Mouse (Mus musculus) left cerebral cortex, postnatal 10 days (tissue): ENCODE data around the gene Ttll12. TPM values are rescaled to one million over a fixed set of nuclear protein-coding genes. Genes with fewer than 3 reads are reported as not detected.

Experiments used
- DNase-seq, 2 experiments: peaks; one replicate each; pipeline ENCODE4 v3.0.0; 2021 to 2022; ENCODE audit warnings: low spot score in 2 of 2, mixed read lengths in 1 of 2; ENCODE audit errors: extremely low spot score in 1 of 2
- intact Hi-C: fragments of 180-260 bp; cut with DNase I; formaldehyde crosslinking; loops from one replicate; pipeline ENCODE4 v1.15.1; 2025
- total RNA-seq, 2 experiments: library from RNA; stranded (reverse); gene quantifications; 2 replicates each; pipeline ENCODE4 v1.2.3; 2021

Gene Ttll12
- total RNA-seq, 2 experiments from 2014 or later: 19.1 to 19.2 TPM

DNA sequence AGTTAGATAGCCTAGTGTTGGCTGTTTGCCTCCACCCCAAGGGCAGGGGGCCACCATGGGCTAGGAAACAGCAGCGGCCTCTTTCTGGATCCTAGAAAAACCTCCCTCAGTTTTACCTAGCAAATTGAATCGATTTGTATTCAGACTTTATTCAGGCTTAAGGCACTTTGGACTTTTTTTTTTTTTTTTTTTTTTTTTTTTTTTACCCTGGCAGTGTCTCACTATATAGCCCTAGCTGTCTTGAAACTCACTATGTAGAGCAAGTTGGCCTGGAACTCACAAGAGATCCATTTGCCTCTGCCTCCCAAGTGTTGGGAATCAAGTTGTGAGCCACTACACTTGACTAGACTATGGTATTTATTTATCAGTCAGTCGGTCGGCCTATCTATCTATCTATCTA, 1.9 kb upstream of the Ttll12 start:
- no peak for DNase-seq
- intact Hi-C loops: no loop called here

DNA sequence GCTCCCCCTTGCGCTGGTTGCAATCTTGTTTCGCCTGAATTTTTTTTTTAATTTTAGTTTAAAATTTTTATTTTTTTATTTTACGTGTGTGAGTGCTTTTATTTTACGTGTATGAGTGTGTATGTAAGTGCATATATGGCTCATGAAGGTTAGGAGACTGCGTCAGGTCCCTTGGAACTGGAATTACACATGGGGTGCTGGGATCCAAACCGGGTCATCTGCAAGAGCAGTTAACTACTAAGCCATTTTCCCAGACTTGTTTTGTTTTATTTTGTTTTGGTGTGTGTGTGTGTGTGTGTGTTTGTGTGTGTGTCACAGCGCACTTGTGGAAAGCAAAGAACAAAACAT, 381 bp upstream of the Ttll12 start:
- intact Hi-C loops: no loop called here
- DNase-seq: no peak

DNA sequence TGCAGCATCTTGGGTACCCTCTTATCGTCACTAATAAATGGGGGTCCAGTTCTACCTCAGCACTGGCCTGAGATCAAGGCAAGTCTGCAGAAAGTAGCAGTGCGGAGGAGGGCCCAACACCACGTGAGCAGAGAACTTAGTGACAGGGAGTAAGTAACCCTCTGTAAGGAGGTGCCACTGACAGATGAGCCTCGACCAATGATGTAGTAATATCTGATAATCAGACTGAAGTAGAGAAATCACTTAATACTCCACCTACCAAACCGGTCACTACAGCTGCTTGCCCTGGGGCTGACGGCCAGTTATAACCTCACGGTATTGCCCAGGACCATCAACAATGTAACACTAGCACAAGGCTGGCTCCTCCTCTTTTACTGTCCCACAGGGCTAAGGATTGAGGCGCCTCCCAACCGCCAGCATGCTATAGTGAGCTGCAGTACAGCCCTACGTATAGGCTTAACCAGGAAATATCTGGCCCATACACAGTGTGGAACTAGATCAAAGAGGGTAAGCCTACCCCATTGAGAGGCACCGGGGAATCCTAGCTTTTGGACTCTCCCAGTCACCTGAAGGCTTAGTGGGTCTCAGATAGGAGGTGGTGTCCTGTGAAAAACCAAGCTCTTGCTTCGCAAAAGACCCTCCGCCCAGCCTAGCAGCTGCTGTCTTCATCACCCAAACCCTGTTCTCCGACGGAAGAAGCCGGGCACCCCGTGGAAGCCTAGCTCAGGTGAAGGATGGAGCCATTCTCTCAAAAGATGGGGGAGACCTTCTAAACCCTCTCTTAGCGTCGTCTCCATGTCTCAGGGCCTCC, 1.1 kb downstream of the Ttll12 start:
- intact Hi-C loops: no loop called here
- no peak for DNase-seq

DNA sequence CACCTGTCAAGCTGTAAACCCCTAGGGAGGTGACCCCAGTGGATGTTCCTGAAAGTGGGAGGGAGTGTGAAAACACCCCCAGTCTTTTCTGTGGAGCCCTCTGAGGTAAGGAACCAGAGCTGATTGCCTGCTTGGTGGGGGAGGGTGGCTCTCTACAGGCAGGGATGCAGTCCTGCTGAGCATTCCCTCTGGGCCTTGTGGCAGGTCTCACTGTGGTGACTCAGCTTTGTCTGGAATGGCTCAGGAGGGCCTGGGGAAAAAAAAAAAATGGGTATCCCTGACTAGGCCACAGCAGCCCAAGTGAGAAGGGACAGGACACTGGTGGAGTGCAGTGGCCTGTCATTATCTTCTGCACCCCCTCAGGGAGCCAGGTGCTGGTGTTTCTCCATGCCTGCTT, 1.8 kb downstream of the Ttll12 start:
- DNase-seq: no peak
- intact Hi-C loops: no loop called here

DNA sequence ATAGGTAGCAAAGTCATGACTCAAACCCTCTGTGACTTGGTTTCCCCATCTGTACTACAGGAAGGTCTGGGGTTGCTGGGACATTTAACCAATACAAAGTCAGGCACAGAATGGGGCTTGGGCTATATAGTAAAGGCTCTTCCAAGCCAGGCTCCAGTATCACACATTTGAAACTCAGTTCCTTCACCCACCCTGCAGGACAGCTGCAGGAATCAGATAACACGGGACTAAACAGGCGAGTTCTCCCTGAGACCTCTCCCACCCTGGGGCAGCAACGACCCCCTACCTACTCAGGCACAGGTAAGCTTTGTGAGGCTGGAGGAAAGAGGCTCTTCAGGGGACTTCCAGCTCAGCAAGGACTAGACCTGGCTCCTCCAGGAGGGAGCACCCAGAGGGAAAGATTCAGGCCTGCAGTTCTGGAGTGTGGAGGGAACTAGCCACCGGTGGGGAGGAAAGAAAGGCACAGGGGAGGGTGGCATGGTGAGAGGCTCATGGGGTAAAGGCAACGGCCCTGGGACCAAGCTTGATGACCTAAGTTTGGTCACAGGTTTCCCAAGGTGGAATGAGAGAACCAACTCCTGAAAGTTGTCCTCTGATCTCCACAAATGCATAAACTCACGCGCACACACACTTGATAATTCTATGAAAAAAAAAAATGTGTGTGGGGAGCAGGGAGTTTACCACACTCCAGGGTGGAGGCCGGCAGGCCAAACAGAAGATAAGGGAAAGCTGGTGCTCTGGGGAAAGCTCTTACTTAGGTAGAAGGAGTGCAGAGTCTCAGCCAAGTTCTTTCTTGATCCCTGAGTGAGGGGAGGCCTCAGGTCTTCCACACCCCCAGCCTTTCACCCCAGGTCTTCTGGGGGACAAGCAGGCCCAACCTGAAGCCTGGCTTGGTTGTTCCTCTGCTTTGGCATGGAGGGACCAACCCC, 2.4 kb downstream of the Ttll12 start:
- intact Hi-C loops: no loop called here
- DNase-seq: no peak

DNA sequence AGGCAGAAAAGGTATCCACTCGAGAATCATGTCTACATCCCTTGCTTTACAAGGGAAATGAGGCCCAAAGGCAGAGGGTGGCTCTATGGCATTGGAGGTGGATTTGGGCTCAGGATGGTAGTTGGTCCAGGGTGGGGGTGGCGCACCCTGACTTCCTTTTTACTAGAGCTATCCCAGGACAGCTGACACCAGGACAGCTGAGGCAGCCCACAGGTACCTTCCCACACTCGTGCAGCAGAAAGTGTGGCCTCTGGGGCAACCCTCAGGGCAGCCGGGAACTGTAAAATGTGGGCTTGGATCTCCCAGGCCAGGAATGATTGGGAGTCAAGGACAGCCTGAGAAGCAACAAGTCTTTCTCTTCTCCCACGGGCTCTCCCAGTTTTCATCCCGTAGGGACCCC, 3.2 kb downstream of the Ttll12 start:
- no peak for DNase-seq
- intact Hi-C loops: no loop called here

DNA sequence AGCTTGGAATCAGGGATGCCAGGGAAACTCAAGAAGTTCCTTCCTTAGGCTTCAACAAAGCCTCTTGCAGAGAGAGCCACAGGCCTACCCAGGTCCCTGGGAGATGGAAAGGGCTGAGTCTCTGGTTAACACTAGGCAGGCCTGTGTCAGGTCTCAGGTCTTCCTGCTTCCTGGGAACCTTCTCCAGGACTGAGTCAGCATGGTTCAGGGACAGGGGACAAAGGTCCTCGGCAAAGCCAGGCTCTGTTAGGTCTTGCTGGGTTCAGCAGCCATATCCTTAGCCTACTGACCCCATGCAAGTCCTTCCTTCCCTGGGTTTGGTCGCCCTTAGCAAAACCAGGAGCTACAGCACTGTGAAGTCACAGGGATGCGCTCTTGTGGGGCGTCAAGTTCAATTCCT, 4.1 kb downstream of the Ttll12 start:
- no peak for DNase-seq
- intact Hi-C loops: no loop called here

DNA sequence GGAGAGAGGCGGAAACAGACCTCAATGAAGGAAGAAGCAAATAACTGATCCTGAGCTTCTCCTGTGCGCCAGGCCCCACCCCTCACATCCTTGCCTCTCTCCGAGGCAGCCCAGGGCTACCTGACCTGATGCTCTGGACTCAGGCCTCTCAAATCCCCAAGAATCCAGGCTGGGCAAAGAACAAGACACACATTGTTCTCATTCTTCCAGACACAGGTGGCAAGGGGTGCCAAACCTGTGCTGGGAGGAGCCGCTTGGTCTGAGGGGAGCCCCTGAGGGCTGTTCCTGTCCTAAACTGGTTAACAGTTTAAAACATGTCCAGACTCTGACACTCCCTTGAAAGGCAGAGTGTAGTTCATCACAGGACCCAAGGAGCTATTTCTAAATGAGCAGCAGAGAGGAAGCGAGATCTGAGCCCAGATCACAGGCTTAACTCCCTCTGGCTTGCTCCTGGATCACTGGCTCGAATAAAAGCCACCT, 10.2 kb downstream of the Ttll12 start:
- no peak for DNase-seq
- intact Hi-C loops: no loop called here

DNA sequence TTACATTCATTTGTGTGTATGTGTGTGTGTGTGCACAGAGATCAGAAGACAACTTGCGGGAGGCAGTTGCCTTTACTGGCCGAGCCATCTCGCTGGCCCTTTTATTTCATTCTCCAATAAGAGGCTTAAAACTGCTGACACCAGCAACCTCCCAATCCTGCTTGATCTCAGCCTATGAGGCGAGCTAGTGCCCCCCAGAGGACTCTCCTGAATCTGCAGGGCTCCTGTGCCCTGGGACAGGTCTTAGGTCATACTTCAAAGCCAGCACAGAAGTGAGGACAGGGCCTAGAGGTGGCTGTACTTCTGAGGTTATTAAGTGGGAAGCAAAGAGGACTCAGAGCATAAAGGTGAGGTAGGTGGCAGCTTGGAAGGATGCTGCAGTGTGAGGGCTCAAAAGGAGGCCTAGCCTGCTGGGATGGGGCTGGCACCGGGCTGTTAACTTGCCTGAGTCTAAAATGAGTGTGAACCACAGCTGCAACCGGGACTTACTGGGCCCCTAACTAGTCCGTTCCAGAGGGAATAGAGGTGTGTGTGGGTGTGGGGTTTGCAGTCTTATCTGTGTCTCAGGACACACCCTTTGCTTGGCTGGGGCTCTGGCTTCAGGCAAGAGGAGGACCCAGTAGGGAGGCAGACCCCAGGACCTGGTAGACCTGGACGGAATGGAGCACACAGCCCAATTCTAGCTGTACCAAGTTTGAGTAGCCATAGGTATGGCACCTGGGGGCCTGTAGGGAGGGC, 11.4 kb downstream of the Ttll12 start:
- intact Hi-C loops: no loop called here
- no peak for DNase-seq

DNA sequence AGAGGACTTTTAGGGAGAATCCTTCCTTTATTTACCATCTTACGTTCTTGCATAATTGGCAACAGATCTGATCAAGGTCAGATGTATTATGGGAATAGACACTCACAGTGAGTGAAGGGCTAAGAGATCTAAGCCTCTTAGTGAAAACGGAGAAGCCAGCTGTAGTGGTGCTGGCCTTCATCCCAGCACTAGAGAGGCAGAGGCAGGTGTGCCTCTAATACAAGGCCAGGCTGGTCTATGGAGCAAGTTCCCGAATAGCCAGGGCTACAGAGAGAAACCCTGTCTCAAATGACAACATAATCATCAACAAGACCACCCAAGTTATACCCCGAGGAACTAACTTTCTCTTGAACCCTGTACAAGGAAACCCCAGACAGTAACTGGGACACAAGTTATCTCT, 12.0 kb downstream of the Ttll12 start:
- DNase-seq: no peak
- intact Hi-C loops: no loop called here

DNA sequence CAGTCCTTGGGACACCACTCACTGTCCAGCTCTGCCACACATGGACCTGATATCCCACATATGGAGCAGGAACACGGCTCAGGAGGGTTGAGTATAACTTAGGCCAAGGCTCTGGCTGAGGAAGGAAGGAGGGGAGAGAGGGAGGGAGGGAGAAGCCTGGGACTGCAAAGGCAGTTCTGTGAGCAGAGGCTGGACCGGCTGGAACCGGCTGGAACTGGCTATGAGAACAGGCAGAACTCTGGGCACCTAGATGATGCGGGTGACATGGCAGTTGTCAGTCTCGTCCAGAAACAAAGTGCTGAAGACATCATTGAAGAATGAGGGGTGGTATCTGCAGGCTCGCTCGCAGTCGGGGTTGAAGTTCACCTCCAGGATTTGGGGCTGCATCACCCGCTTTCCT, 18.3 kb downstream of the Ttll12 start:
- no peak for DNase-seq
- intact Hi-C loops: no loop called here

DNA sequence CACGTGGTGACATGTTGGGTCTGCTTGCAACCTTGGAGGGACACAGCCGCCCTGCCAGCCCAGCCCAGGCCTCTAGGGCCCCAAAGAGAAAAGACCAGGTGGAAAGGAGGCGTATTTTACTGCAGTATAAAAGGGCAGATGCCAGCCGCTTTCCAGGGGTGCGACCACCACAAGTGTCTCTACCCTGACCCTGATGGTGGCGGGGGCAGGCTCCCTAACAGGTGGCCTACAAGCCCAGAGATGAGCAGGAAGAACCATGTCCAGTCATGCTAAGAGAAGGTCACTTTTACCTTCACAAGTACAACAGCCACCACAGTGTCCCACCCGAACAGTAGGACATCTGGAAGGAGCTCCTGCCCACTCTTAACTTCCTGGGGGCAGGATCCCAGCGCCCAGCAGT, 19.4 kb downstream of the Ttll12 start:
- DNase-seq: no peak
- intact Hi-C loops: no loop called here

DNA sequence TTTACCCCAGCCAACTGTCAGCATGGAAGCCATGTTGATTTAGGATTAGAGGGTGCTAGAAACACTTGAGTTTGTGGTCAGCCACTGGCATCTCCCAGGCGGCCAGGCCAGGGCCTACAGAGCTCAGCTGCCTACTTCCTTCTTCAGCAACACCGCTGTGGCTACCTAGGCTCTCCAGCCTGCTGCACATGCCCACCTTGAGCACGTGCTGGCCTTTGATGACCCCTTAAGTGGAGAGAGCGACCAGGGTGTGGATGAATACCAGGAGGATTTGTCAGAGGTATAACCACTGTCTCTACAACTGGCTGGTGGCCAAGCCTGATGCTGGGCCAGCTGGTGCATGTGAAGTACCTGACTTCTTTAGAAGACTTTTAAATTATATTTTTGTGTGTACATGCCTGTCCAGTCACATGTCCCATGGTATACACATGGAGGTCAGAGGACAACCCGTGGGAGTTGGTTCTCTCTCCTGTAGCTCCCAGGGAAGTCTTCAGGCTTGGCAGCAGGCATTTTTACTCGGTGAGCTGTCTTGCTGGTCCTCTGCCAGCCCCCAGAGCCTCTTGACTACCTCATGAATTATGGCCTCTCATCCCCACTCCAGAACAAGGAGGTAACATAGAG, 20.1 kb downstream of the Ttll12 start:
- DNase-seq: no peak
- intact Hi-C loops: no loop called here

DNA sequence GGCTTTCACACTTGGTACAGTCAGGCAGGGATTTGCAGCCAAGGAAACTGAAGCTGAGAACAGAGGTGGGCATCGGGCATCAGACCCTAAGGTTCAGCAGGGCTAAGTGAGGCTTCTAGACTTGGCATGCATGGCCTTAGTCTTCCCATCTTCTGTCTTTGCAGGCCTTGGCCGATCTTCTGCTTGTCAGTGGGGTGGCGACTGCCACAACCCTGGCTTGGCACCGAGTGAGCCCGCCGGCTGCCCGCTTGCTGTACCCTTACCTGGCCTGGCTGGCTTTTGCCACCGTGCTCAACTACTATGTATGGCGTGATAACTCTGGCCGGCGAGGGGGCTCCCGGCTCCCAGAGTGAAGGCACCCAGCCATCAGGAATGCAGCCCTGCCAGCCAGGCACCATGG, 21.4 kb downstream of the Ttll12 start:
- intact Hi-C loops: no loop called here

DNA sequence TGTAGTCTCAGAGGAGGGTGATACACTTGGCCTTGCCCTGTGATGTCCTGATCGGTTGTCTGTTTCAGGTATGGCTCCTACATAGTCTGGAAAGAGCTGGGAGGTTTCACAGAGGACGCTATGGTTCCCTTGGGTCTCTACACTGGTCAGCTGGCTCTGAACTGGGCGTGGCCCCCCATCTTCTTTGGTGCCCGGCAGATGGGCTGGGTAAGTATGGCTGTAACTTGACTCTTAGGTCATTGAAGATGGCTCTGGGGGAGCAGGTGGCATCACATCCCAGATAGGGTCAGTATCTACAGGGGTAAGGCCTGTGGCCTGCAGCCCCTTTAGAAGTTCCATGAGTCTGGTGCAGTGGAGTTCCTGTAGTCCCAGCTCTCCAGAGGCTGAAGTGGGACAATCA, 22.8 kb downstream of the Ttll12 start:
- intact Hi-C loops: no loop called here
- DNase-seq: no peak

More for the DNA sequence above, 21.4 kb downstream of the Ttll12 start:
- DNase-seq: no peak

DNA sequence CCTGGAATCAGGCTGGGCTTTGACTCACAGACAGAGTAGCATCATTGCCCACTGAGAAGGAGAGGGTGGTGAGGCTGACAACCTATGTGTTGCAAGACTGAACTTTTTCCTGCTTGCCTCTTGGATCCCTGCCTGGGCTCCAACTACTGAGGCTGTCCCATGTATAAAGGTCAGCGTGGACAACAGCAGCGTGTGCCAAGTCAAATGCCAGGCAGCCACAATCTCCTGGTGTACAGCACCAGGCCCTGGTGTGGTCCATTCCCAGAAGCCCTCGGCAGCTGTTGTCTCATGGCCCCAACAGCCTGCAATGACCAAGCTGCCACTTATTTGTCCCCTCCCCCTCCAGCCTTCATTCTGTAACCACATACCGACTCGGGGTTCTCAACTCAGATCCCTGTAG, 23.3 kb downstream of the Ttll12 start:
- intact Hi-C loops: no loop called here
- DNase-seq: no peak

DNA sequence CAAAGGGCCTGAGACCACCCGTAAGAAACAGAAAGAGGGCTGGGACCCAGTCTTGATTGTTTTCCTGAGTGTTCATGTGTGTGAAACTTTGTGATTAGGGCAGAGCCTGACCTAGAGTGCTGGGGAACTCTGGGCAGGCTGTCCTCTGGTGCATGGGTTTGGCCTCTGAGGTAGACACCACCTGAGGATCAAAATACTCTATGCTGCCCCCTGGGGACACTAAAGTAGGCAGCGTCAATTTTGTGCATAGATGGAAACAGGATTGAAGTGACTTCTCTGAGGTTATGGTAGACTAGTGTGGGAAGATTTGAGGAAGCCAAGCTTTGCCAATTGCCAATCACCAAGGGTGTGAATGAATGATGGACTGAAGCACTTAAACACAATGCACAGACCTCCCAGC, 24.3 kb downstream of the Ttll12 start:
- intact Hi-C loops: no loop called here
- no peak for DNase-seq

DNA sequence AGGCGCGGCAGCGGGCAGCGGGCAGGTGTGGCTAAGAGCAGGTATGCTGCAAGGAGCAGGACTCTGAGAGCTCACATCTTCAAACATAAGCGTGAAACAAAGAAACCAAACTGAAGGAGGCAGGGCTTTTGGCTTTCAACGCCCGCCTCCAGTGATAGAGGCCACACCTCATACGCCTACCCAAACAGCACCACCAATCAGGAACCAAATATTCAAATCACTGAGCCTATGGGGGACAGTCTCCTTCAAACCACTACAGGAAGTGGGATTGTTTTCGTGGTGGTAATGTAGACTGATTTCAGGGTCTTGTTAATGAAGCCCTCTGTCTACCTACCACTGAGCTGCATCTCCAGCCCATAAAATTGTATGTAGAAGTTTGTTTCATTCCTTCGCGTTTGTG, 25.3 kb downstream of the Ttll12 start:
- intact Hi-C loops: no loop called here

DNA sequence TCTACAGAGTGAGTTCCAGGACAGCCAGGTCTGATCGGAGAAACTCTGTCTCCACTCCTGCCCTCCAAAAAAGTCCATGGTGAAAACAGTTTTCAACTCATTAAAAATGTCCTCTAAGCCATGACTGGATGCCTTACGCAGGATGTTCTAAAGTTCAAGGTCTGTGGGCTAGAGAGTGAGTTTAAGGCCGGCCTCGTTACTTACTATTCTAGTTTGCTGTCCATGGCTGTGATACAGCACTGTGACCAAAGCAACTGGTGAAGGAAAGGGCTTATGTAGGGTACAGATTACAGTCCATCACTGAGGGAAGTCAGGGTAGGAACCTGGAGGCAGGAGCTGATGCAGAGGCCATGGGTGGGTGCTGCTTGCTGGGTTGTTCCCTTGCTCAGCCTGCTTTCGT, 26.4 kb downstream of the Ttll12 start:
- intact Hi-C loops: no loop called here
- no peak for DNase-seq

More for the DNA sequence above, 25.3 kb downstream of the Ttll12 start:
- no peak for DNase-seq
